Mouse (Mus musculus) forebrain, embryonic 16.5 days (tissue): ENCODE results near the gene Nfya. TPM values are rescaled to one million over a fixed set of nuclear protein-coding genes. Genes with fewer than 3 reads are reported as not detected.

ENCODE experiments used
- ATAC-seq: fragments of 200-750 bp; cut with Nextera tagmentation; 2 replicates; pipeline ENCODE4 v1.8.0; 2017; ENCODE audit warnings: mild to moderate bottlenecking, moderate library complexity
- H3K27ac ChIP-seq: fragments of 300-500 bp; sonication (generic); 2 replicates; pipeline ENCODE4 v1.5.1; 2014; ENCODE audit warnings: low read length, control low read depth
- H3K27me3 ChIP-seq: fragments of 300-500 bp; sonication (generic); replicated peaks from 2 replicates; pipeline ENCODE4 v1.6.1; 2014; ENCODE audit warnings: low read length; ENCODE audit not compliant: control insufficient read depth, insufficient read depth
- H3K36me3 ChIP-seq: fragments of 300-500 bp; sonication (generic); 2 replicates; pipeline ENCODE4 v1.6.1; 2014; ENCODE audit not compliant: control insufficient read depth, insufficient read depth
- H3K4me1 ChIP-seq: fragments of 300-500 bp; sonication (generic); replicated peaks from 2 replicates; pipeline ENCODE4 v1.6.1; 2014; ENCODE audit warnings: low read length; ENCODE audit not compliant: control insufficient read depth, insufficient read depth
- H3K4me2 ChIP-seq: fragments of 300-500 bp; sonication (generic); 2 replicates; pipeline ENCODE4 v1.6.1; 2014; ENCODE audit warnings: mild to moderate bottlenecking, low read length, control low read depth
- H3K4me3 ChIP-seq: fragments of 300-500 bp; sonication (generic); replicated peaks from 2 replicates; pipeline ENCODE4 v1.5.1; 2014; ENCODE audit warnings: mild to moderate bottlenecking, low read length, control low read depth
- H3K9ac ChIP-seq: fragments of 300-500 bp; sonication (generic); replicated peaks from 2 replicates; pipeline ENCODE4 v1.6.1; 2014; ENCODE audit warnings: low read depth, low read length, control low read depth
- H3K9me3 ChIP-seq: fragments of 300-500 bp; sonication (generic); 2 replicates; pipeline ENCODE4 v1.6.1; 2016; ENCODE audit warnings: low read length; ENCODE audit not compliant: control insufficient read depth
- WGBS: fragments of 180-500 bp; shearing (Covaris S2); extraction: QIAGEN DNeasy Blood & Tissue Kit; methylation state at CpG from one replicate; pipeline ENCODE4 v1.1.7; 2014; 5-methylcytosine and 5-hydroxymethylcytosine counted together
- polyA plus RNA-seq: library from polyadenylated mRNA; unstranded; fragments of >200 nt; fragmentation: Nextera tagmentation; extraction: Ambion mirVana; gene quantifications from 2 replicates; pipeline ENCODE4 v1.2.1, GENCODE M21; 2015

Nfya gene
- polyA plus RNA-seq, 1 experiment from 2014 or later, result 19.7 TPM

GRCm38 (mm10) chr17:48419571-48419970 is 9.9 kb upstream of the Nfya start:
- Histone ChIP-seq H3K4me2 (no peak overlapping the region), H3K27ac (no peak overlapping the region), H3K4me1 (no peaks in the 10 kb centered on the region), H3K9me3 (no peaks in the 10 kb centered on the region), H3K36me3 (no peaks in the 10 kb centered on the region; the same call in 1 of the 2 replicates), H3K4me3 (no peak overlapping the region), H3K9ac (no peak overlapping the region), H3K27me3 (no peaks in the 10 kb centered on the region)
- no peak for ATAC-seq
- WGBS, result 63% methylated on average over 2 of the region's 2 CpGs

GRCm38 (mm10) chr17:48418781-48419180 is 9.1 kb upstream of the Nfya start:
- no peak for ATAC-seq
- H3K9me3 ChIP-seq, result no peaks in the 10 kb centered on the region
- H3K4me3 ChIP-seq, result no peak overlapping the region
- WGBS, result 94% methylated on average over 1 of the region's 1 CpGs
- H3K4me1 ChIP-seq, result no peaks in the 10 kb centered on the region
- H3K27me3 ChIP-seq, result no peaks in the 10 kb centered on the region
- H3K27ac ChIP-seq, result no peak overlapping the region
- no peaks in the 10 kb centered on the region; the same call in 1 of the 2 replicates for H3K36me3 ChIP-seq
- no peak overlapping the region for H3K9ac ChIP-seq
- no peak overlapping the region for H3K4me2 ChIP-seq

GRCm38 (mm10) chr17:48418174-48418573 is 8.5 kb upstream of the Nfya start:
- ATAC-seq, result no peak
- no peak overlapping the region for H3K27ac ChIP-seq
- H3K9ac ChIP-seq, result no peak overlapping the region
- H3K4me2 ChIP-seq, result no peak overlapping the region
- no peaks in the 10 kb centered on the region for H3K4me1 ChIP-seq
- 88% methylated on average over 7 of the region's 7 CpGs for WGBS
- no peaks in the 10 kb centered on the region; the same call in 1 of the 2 replicates for H3K36me3 ChIP-seq
- no peaks in the 10 kb centered on the region for H3K27me3 ChIP-seq
- no peaks in the 10 kb centered on the region for H3K9me3 ChIP-seq
- H3K4me3 ChIP-seq, result no peak overlapping the region

GRCm38 (mm10) chr17:48417521-48417920 is 7.8 kb upstream of the Nfya start:
- H3K36me3 ChIP-seq, result no peaks in the 10 kb centered on the region; the same call in 1 of the 2 replicates
- no peaks in the 10 kb centered on the region for H3K27me3 ChIP-seq
- H3K4me1 ChIP-seq, result no peaks in the 10 kb centered on the region
- no peak overlapping the region for H3K4me2 ChIP-seq
- 93% methylated on average over 6 of the region's 6 CpGs for WGBS
- no peaks in the 10 kb centered on the region for H3K9me3 ChIP-seq
- ATAC-seq, result no peak
- no peak overlapping the region for H3K9ac ChIP-seq
- H3K27ac ChIP-seq, result no peak overlapping the region
- no peak overlapping the region for H3K4me3 ChIP-seq

- WGBS, result 88% methylated on average over 14 of the region's 14 CpGs
- no peaks in the 10 kb centered on the region for H3K9me3 ChIP-seq
- H3K4me2 ChIP-seq, result no peak overlapping the region
- no peak overlapping the region for H3K27ac ChIP-seq
- peak; percentile 75 for ATAC-seq
- H3K4me3 ChIP-seq, result no peak overlapping the region
- H3K9ac ChIP-seq, result no peak overlapping the region
- H3K4me1 ChIP-seq, result peaks cover 6% of the 10 kb centered on the region; the same call in 1 of the 2 replicates
- no peaks in the 10 kb centered on the region; the same call in 1 of the 2 replicates for H3K36me3 ChIP-seq
- no peaks in the 10 kb centered on the region for H3K27me3 ChIP-seq
Measured at GRCm38 (mm10) chr17:48416425-48417195, 6.9 kb upstream of the Nfya start.

GRCm38 (mm10) chr17:48416011-48416410 is 6.3 kb upstream of the Nfya start:
- no peak overlapping the region for H3K27ac ChIP-seq
- no peak overlapping the region for H3K4me2 ChIP-seq
- H3K4me1 ChIP-seq, result peaks cover 11% of the 10 kb centered on the region
- no peak overlapping the region for H3K9ac ChIP-seq
- H3K36me3 ChIP-seq, result no peaks in the 10 kb centered on the region; the same call in 1 of the 2 replicates
- no peak for ATAC-seq
- no peaks in the 10 kb centered on the region for H3K9me3 ChIP-seq
- no peaks in the 10 kb centered on the region for H3K27me3 ChIP-seq
- 80% methylated on average over 7 of the region's 7 CpGs for WGBS
- no peak overlapping the region for H3K4me3 ChIP-seq

- no peak overlapping the region for H3K27ac ChIP-seq
- no peaks in the 10 kb centered on the region; the same call in 1 of the 2 replicates for H3K36me3 ChIP-seq
- peak overlapping the region; percentile 80 for H3K9ac ChIP-seq
- peaks cover 33% of the 10 kb centered on the region for H3K4me1 ChIP-seq
- no peak for ATAC-seq
- 38% methylated on average over 8 of the region's 8 CpGs for WGBS
- H3K4me2 ChIP-seq, result peak overlapping the region; percentile 88
- H3K27me3 ChIP-seq, result no peaks in the 10 kb centered on the region
- no peaks in the 10 kb centered on the region for H3K9me3 ChIP-seq
- peak overlapping the region; percentile 72 for H3K4me3 ChIP-seq
Measured at GRCm38 (mm10) chr17:48411241-48411640, 1.5 kb upstream of the Nfya start.

- H3K4me2 ChIP-seq, result peak overlapping the region; percentile 88
Measured at GRCm38 (mm10) chr17:48410299-48410785, 636 bp upstream of the Nfya start.

GRCm38 (mm10) chr17:48408526-48409291 is 997 bp downstream of the Nfya start:
- peak overlapping the region; percentile 100 for H3K9ac ChIP-seq
- no peaks in the 10 kb centered on the region for H3K9me3 ChIP-seq
- no peaks in the 10 kb centered on the region for H3K27me3 ChIP-seq
- peak overlapping the region; percentile 80 for H3K4me2 ChIP-seq
- peak; percentile 8 for ATAC-seq
- WGBS, result under 1% methylated on average over 41 of the region's 47 CpGs
- peak overlapping the region; percentile 93 for H3K4me3 ChIP-seq
- peaks cover 33% of the 10 kb centered on the region for H3K4me1 ChIP-seq
- peak overlapping the region; percentile 100 for H3K27ac ChIP-seq
- no peaks in the 10 kb centered on the region for H3K36me3 ChIP-seq

More at GRCm38 (mm10) chr17:48410299-48410785, 636 bp upstream of the Nfya start:
- Histone ChIP-seq H3K9me3 (no peaks in the 10 kb centered on the region), H3K36me3 (no peaks in the 10 kb centered on the region; the same call in 1 of the 2 replicates), H3K4me3 (peak overlapping the region; percentile 72), H3K27me3 (no peaks in the 10 kb centered on the region), H3K4me1 (peaks cover 33% of the 10 kb centered on the region), H3K27ac (peak overlapping the region; percentile 98), H3K9ac (peak overlapping the region; percentile 80)
- peak; percentile 6 for ATAC-seq
- 0% methylated on average over 13 of the region's 13 CpGs for whole genome bisulfite sequencing
